Mouse (Mus musculus) limb, embryonic 10.5 days (tissue): ENCODE data around the gene Rrnad1. TPM values are rescaled to one million over a fixed set of nuclear protein-coding genes. Genes with fewer than 3 reads are reported as not detected.
"Not testable (repeated sequence)": the region's sequence is repeated elsewhere in the genome, so short reads cannot be mapped to it uniquely, and the experiment has no call there.

Source experiments
- DNase-seq: peaks from one replicate; pipeline ENCODE4 v3.0.0-alpha.2; 2017; ENCODE audit warnings: low spot score
- H3K27ac ChIP-seq: fragments of 300-500 bp; sonication (generic); 2 replicates; pipeline ENCODE4 v1.5.1; 2016; ENCODE audit warnings: mild to moderate bottlenecking
- H3K27me3 ChIP-seq: fragments of 300-500 bp; sonication (generic); 2 replicates; pipeline ENCODE4 v1.6.1; 2016; ENCODE audit warnings: low read depth, mild to moderate bottlenecking; ENCODE audit not compliant: poor library complexity, severe bottlenecking
- H3K36me3 ChIP-seq: fragments of 300-500 bp; sonication (generic); 2 replicates; pipeline ENCODE4 v1.6.1; 2016; ENCODE audit warnings: mild to moderate bottlenecking, moderate library complexity
- H3K4me1 ChIP-seq: fragments of 300-500 bp; sonication (generic); 2 replicates; pipeline ENCODE4 v1.6.1; 2016
- H3K4me3 ChIP-seq: fragments of 300-500 bp; sonication (generic); 2 replicates; pipeline ENCODE4 v1.5.1; 2016; ENCODE audit warnings: mild to moderate bottlenecking, moderate library complexity
- H3K9me3 ChIP-seq: fragments of 300-500 bp; sonication (generic); replicated peaks from 2 replicates; pipeline ENCODE4 v1.6.1; 2016; ENCODE audit warnings: mild to moderate bottlenecking
- WGBS: fragments of 180-500 bp; shearing (Covaris S2); methylation state at CpG from one replicate; pipeline ENCODE4 v1.1.7; 2016; 5-methylcytosine and 5-hydroxymethylcytosine counted together
- polyA plus RNA-seq: library from polyadenylated mRNA; unstranded; fragments of >200 nt; fragmentation: Nextera tagmentation; extraction: Ambion mirVana; gene quantifications from 2 replicates; pipeline ENCODE4 v1.2.1, GENCODE M21; 2016

The Rrnad1 gene
- polyA plus RNA-seq, 1 experiment from 2014 or later = 21.7 TPM

DNA sequence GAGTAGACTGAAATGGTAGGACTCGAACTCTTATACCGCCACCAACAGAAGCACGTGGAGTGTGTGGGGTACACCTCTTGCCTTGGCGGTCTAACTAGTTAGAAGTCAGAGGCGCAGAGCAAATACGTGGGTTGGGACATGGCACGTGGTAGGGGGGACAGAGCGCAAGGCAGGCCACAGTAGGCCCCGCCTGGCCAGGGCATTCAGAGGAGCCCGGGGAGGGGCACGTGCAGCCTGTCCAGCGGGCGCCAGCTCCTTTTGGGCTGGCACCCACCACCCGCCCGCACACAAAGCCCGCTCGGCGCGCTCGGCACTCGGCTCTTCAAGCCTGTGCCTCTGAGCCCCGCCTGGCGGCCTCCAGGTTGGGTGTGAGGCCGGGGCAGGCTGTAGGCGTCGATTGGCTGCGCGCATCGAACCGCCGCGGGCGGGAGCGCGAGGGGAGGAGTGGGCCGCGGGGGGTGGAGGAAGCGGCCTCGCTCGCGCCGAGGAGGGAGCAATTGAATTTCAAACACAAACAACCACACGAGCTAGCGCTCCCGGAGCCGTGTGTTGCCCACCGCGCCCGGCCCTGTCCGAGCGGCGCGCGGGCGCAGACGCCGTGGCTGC, 24.5 kb downstream of the Rrnad1 start, which contains the start of gene Hdgf:
TSS of gene Hdgf (plus strand) at position 442 of the 606 bp plus-strand sequence.
- Histone ChIP-seq H3K4me1 (peaks cover 44% of the 10 kb centered on the region), H3K27me3 (no peaks in the 10 kb centered on the region), H3K36me3 (peaks cover 6% of the 10 kb centered on the region), H3K4me3 (peak within 1 kb of the TSS; percentile 94), H3K9me3 (no peaks in the 10 kb centered on the region), H3K27ac (peak within 1 kb of the TSS; percentile 98)
- 1% methylated on average over 57 of the region's 57 CpGs for WGBS
- peak; percentile 97 for DNase-seq

DNA sequence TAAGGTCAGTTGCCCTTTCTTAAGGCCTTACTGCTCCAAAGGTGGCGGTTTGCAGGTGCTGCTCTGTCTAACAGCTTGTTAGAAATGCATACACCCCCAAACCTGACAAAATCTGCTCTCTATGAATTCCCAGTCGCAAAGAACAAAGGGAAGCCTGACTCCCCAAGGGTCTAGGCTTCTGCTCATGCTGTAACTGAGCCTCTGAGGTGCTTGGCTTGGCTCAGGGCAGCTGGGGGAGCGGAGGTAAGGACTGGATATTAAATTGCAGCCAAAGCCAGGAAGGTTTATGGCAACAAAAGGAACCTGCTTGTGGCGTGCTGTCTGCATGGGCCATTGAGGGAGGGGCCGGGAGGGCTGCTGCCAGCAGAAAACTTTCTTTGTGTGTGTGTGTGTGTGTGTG, 26.7 kb downstream of the Rrnad1 start:
- H3K36me3 ChIP-seq = peaks cover 5% of the 10 kb centered on the region; the same call in 1 of the 2 replicates
- H3K4me1 ChIP-seq = peaks cover 22% of the 10 kb centered on the region
- H3K27me3 ChIP-seq = no peaks in the 10 kb centered on the region
- 52% methylated on average over 5 of the region's 5 CpGs for WGBS
- no peaks in the 10 kb centered on the region for H3K9me3 ChIP-seq
- no peak for DNase-seq
- no peak overlapping the region for H3K4me3 ChIP-seq
- peak overlapping the region; percentile 72 for H3K27ac ChIP-seq

DNA sequence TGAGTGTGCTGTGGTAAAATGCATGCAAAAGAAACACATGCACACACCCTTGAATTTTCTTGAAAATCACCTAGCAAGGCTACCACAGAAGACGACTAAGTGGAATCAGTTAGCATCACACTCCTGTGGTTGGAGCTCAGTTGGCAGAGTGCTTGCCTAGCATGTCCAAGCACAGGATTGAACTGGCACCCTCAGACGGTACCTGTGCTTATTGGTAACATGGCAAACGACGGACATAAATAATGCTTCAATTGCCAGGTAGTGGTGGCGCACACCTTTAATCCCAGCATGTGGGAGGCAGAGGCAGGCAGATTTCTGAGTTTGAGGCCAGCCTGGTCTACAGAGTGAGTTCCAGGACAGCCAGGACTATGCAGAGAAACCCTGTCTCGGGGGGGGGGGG, 28.6 kb downstream of the Rrnad1 start:
- not testable (repeated sequence) for H3K4me3 ChIP-seq, H3K27me3 ChIP-seq, H3K9me3 ChIP-seq, H3K27ac ChIP-seq, H3K36me3 ChIP-seq, H3K4me1 ChIP-seq, DNase-seq
- 87% methylated on average over 5 of the region's 6 CpGs for WGBS

DNA sequence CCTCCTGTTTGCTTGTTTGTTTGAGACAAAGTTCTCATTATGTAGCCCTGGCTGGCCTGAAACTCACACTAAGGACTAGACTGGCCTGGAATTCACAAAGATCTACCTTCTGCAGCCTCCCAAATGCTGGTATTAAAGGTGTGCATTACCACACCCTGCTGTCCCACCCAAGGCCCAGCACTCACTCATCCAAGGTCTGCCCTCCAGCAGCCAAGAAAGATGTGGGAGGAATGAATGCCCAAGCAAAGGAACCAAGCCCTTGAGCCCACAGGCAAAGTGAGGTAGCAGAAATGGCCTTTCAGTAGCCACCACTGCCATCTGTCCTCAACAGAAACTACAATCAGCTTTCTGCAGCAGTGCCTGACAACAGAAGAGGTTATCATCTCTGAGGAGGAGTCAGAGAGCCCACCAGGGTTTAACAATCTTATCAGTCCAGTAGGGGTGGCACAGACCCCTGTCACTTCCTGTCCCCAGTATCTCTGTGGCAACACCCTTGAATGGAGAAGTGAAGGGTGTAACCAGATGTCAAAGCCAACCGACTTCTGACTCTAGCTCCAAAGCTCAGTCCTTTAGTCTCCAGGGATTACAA, 29.4 kb downstream of the Rrnad1 start:
- no peak for DNase-seq
- Histone ChIP-seq H3K9me3 (no peaks in the 10 kb centered on the region), H3K4me1 (peaks cover 10% of the 10 kb centered on the region), H3K27me3 (no peaks in the 10 kb centered on the region), H3K4me3 (no peak overlapping the region), H3K27ac (peak overlapping the region; percentile 25; the same call in 1 of the 2 replicates), H3K36me3 (no peaks in the 10 kb centered on the region)
- 49% methylated on average over 1 of the region's 1 CpGs for WGBS

DNA sequence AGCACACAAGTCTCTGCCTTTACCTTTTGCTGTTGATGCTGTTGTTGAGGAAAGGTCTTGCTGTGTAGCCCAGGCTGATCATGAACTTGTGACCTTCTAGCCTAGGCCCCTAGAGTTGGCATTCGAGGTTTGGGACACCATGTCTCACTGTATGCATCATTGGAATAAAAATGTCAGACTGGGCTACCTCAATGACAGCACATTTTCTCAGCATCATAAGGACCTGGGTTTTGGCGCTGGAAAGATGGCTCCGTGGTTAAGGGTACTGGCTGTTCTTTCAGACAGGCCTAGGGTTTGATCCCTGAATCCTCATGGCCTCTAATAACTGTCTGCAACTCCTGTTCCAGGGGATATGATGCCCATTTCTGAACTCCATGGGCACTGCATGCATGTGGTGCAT, 30.7 kb downstream of the Rrnad1 start:
- 86% methylated on average over 3 of the region's 3 CpGs for WGBS
- no peak for DNase-seq
- Histone ChIP-seq H3K27me3 (no peaks in the 10 kb centered on the region), H3K36me3 (no peaks in the 10 kb centered on the region), H3K4me3 (no peak overlapping the region), H3K27ac (no peak overlapping the region), H3K9me3 (no peaks in the 10 kb centered on the region), H3K4me1 (peaks cover 6% of the 10 kb centered on the region)

DNA sequence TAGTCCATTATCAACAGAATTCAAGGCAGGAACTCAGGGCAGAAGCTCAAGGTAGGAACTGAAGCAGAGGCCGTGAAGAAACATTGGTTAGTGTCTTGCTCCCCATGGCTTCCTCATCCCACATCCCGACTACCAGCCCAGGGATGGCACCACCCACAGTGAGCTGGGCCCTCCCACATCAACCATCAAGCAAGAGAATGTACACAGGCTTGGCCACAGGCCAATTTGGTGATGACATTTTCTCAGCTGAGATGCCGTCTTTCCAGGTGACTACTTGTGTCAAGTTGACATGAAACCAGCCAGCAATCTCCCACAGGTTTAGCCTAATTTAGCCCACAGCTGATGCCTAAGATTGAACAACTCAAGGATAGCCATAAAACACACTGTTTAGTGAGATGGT, 31.3 kb downstream of the Rrnad1 start:
- Histone ChIP-seq H3K36me3 (no peaks in the 10 kb centered on the region), H3K27me3 (no peaks in the 10 kb centered on the region), H3K4me1 (peaks cover 6% of the 10 kb centered on the region), H3K4me3 (no peak overlapping the region), H3K9me3 (no peaks in the 10 kb centered on the region), H3K27ac (no peak overlapping the region)
- no peak for DNase-seq
- 72% methylated on average over 3 of the region's 3 CpGs for WGBS

DNA sequence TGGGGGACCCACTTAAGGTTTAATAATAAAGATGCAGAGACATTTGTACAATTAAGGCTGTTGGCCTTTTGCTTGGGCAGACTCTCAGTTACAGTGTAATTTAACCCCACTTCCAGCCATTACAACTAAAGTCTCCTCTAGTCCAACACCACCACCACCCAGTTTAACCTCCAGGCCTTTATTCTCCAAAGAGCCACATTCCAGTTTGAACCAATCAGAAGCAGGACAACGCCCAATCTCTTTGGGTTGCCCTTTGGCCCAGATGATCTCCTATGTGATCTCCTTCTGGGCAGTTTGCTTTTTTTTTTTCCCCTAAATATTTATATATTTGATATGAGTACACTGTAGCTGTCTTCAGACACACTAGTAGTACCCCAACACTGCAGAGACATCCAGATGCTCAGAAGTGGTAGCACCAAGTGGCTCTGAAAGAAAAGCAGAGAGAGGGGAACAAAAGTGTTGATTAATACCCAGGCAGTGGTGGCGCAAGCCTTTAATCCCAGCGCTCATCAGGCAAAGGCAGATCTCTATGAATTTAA, 37.1 kb downstream of the Rrnad1 start:
- H3K4me3 ChIP-seq = no peak overlapping the region
- 83% methylated on average over 3 of the region's 3 CpGs for WGBS
- no peaks in the 10 kb centered on the region for H3K36me3 ChIP-seq
- DNase-seq = no peak
- no peaks in the 10 kb centered on the region for H3K27me3 ChIP-seq
- H3K4me1 ChIP-seq = no peaks in the 10 kb centered on the region
- no peaks in the 10 kb centered on the region for H3K9me3 ChIP-seq
- no peak overlapping the region for H3K27ac ChIP-seq

DNA sequence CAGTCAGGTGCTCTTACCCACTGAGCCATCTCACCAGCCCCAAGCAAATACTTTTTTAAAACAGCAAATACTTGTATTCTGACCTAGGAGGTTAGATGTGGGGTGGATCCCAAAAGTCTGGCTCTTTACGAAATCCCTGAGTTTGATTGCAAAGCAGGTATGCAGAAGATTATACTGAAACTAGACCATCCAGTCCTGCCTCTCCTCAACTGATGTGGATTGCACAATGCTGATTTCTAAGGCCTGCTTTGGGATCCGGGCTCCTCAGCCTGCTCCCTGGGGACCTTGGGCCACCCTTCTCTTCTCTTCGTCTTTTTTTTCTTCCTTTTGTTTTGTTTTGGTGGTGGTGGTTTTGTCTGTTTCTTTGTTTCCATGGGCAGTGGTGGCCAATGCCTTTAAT, 39.0 kb downstream of the Rrnad1 start:
- DNase-seq = no peak

DNA sequence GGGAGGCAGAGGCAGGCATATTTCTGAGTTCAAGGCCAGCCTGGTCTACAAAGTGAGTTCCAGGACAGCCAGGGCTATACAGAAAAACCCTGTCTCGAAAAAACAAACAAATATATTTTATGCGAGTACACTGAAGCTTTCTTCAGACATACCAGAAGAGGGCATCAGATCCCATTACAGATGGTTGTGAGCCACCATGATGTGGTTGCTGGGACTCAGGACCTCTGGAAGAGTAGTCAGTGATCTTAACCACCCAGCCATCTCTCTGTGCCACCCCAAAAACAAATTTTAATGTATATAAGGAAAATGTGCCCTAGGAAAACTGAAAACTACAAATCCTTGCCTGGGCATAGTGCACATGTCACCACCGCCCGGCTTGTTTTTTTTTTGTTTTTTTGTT, 43.1 kb downstream of the Rrnad1 start:
- H3K4me1 ChIP-seq = peaks cover 21% of the 10 kb centered on the region
- WGBS = 84% methylated on average over 4 of the region's 4 CpGs
- not testable (repeated sequence) for H3K9me3 ChIP-seq, DNase-seq, H3K27me3 ChIP-seq, H3K27ac ChIP-seq, H3K4me3 ChIP-seq
- H3K36me3 ChIP-seq = peaks cover 11% of the 10 kb centered on the region

More for the DNA sequence above, 39.0 kb downstream of the Rrnad1 start:
- WGBS = 67% methylated on average over 3 of the region's 3 CpGs
- no peak overlapping the region for H3K4me3 ChIP-seq
- H3K27me3 ChIP-seq = no peaks in the 10 kb centered on the region
- H3K27ac ChIP-seq = no peak overlapping the region
- no peaks in the 10 kb centered on the region for H3K4me1 ChIP-seq
- no peaks in the 10 kb centered on the region for H3K36me3 ChIP-seq
- no peaks in the 10 kb centered on the region for H3K9me3 ChIP-seq

DNA sequence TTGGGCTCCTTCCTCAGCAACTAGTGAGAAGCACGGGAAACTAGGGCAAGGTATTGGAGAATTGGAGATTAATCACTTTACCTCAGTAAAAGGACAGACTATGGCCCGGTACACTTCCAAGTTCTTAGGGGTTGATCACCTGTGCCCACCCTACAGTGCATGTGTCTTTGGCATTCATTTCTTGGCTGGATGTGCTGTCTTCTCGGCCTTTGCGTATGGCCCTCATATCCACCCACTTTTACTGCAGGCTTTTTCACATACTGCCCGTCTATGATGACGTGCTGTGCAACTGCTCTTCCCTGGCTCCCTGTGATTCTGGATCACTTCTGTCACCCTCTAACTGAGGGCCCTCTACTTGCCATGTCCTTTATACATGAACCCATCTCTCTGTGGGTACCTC, 44.1 kb downstream of the Rrnad1 start:
- Histone ChIP-seq H3K36me3 (peaks cover 18% of the 10 kb centered on the region), H3K27me3 (no peaks in the 10 kb centered on the region), H3K4me1 (peaks cover 21% of the 10 kb centered on the region), H3K27ac (peak overlapping the region; percentile 95; the same call in 1 of the 2 replicates), H3K4me3 (peak overlapping the region; percentile 99), H3K9me3 (no peaks in the 10 kb centered on the region)
- no peak for DNase-seq
- 87% methylated on average over 6 of the region's 6 CpGs for WGBS

DNA sequence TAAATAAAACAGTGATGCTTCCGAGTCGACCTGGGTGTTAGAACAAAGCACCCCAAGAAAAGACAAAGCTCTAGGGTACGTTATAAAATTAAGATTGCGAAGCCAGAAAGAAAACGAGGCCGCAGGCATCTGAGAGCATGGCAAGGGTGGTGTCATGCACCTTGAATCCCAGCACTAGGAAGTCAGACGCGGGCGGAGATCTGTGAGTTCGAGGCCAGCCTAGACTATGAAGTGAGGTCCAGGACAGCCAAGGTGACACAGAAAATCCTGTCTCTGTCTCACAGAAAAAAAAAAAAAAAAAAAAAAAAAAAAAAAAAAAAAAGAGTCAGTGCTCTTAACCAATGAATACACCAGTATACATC, 44.5 kb downstream of the Rrnad1 start:
- peaks cover 23% of the 10 kb centered on the region for H3K36me3 ChIP-seq
- H3K9me3 ChIP-seq = no peaks in the 10 kb centered on the region
- no peaks in the 10 kb centered on the region for H3K27me3 ChIP-seq
- H3K27ac ChIP-seq = peak overlapping the region; percentile 95
- H3K4me1 ChIP-seq = peaks cover 21% of the 10 kb centered on the region
- DNase-seq = peak; percentile 52
- WGBS = 13% methylated on average over 10 of the region's 10 CpGs
- H3K4me3 ChIP-seq = peak overlapping the region; percentile 99

DNA sequence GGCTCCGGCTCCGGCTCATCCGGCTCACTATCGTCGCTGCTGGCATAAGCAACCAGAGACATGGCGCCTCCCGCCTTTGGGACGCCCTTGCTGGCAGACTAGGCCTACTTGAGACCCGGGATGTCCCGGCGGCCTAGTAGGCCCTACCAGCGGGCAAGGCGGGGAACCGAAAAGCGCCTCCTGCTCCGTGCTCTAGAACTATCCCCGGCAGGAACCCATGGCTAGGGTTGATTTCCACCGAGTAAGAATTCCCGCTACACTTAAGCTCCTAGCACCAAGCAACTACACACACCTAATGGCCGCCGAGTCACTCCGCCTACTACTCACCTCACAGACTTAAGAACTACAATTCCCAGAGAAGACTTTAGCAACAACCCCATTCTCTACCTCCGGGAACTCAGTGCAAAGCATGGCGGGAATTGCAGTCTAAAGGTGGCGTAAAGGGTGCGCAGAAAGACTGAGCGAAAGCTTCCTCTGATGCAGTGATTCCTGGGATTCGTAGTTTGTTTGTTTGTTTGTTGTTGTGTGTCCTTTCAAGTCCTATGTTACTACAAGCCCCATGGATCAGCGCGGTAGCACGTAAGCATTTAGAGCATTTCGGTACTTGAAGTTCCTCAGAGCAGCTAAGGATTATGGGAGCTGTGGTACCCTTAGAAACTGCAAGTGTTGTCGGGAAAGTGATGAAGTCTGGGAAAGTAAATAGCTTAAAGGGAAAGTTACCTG, 45.1 kb downstream of the Rrnad1 start, which contains the start of gene Prcc:
TSS of gene Prcc (minus strand) at position 328 of the 723 bp plus-strand sequence.
- Histone ChIP-seq H3K4me3 (peak within 1 kb of the TSS; percentile 99), H3K9me3 (no peaks in the 10 kb centered on the region), H3K27ac (peak within 1 kb of the TSS; percentile 95), H3K27me3 (no peaks in the 10 kb centered on the region), H3K36me3 (peaks cover 28% of the 10 kb centered on the region), H3K4me1 (peaks cover 21% of the 10 kb centered on the region)
- under 1% methylated on average over 33 of the region's 33 CpGs for WGBS
- peak; percentile 82 for DNase-seq

DNA sequence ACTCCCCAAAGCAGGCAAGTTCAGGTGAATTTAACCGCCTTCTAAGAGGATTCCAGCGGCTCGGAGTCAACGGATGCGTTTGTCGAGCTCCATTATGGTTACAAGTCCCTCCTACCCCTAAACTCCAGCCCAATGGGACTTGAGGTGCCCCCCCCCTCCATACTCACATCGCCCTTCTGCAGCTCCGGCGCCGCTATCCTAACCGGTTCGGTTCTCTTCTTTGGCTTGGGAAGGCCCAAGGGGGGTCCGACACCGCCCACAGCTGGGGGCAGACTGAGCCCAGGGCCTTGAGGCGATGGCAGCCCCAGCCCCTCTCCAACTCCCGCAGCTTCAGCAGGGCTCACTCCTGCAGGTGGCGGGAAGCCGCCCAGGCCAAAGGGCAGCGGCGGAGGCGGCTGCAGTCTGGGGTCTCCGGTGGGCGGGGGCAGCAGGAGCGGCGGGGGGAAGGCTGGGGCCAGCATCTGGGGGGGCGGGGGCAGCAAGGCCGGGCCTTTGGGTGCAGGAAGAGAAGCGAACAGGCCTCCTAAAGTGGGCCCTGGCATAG, 45.7 kb downstream of the Rrnad1 start:
- Histone ChIP-seq H3K4me3 (peak overlapping the region; percentile 99), H3K36me3 (peaks cover 35% of the 10 kb centered on the region), H3K4me1 (peaks cover 21% of the 10 kb centered on the region), H3K27ac (peak overlapping the region; percentile 95), H3K9me3 (no peaks in the 10 kb centered on the region), H3K27me3 (no peaks in the 10 kb centered on the region)
- peak; percentile 71 for DNase-seq
- WGBS = under 1% methylated on average over 28 of the region's 28 CpGs
